Mouse (Mus musculus): ENCODE results near the gene Krtap19-3.

Krtap19-3 gene

GRCm38 (mm10) chr16:88877938-88878337 is at the start of gene Krtap19-3:
Gene Krtap19-3 (minus strand): TSS chr16:88878038.
- DNase-seq (ENCODE audit: low spot score): no peak

DNA sequence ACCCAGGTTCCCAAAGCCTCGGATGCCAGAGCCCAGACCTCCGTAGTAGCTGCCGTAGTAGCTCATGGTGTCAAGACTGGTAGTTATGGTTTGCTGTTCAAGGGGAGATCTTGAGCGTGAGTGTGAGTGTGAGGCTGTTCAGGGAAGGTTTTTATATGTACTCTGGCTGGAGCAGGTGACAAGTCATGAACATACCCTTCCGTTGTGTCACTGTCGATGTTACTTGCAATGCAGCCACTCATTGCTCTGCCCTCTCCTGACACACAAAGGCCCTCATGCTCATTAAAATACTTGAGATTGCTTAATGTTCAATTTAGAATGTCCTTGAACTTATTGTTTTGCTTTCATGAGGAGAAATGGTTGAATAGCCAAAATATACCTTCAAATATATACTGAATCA is 18.5 kb upstream of the Krtap19-3 start, which contains the start of gene Krtap19-5:
Gene Krtap19-5 (minus strand): TSS at position 101 of the 400 bp plus-strand sequence.
- DNase-seq (ENCODE audit: low spot score): no peak

- no peak for DNase-seq (ENCODE audit: low spot score)
Observed at GRCm38 (mm10) chr16:88886870-88887269, 9.0 kb upstream of the Krtap19-3 start.

DNA sequence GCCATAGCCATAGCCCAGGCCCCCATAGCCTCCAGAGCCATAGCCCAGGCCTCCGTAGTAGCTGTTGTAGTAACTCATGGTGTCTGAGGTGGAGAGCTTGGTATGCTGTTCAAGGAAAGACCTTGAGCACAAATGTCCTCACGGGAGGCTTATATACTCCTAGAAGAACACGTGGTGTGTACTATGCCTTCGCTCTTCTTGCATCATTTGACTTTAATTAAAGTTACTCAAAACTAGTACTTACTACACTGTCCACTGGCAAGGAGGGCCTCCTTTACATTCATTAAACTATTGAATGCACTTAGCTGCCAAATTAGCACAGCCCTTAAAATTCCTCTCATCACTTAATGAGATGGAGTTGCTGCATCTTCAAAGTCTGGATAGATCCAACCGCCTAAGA is 7.2 kb upstream of the Krtap19-3 start, which contains the start of gene Krtap19-4:
Gene Krtap19-4 (minus strand): TSS at position 101 of the 400 bp plus-strand sequence.
- no peak for DNase-seq (ENCODE audit: low spot score)

GRCm38 (mm10) chr16:88874169-88874568 is 3.7 kb downstream of the Krtap19-3 start, which contains the start of gene Krtap19-2:
Gene Krtap19-2 (minus strand): TSS chr16:88874269.
- DNase-seq (ENCODE audit: low spot score): no peak

- DNase-seq (ENCODE audit: low spot score): no peak
Observed at GRCm38 (mm10) chr16:88869311-88869710, 8.5 kb downstream of the Krtap19-3 start, which contains the start of gene Krtap19-1. Gene Krtap19-1 (minus strand): TSS chr16:88869411.

DNA sequence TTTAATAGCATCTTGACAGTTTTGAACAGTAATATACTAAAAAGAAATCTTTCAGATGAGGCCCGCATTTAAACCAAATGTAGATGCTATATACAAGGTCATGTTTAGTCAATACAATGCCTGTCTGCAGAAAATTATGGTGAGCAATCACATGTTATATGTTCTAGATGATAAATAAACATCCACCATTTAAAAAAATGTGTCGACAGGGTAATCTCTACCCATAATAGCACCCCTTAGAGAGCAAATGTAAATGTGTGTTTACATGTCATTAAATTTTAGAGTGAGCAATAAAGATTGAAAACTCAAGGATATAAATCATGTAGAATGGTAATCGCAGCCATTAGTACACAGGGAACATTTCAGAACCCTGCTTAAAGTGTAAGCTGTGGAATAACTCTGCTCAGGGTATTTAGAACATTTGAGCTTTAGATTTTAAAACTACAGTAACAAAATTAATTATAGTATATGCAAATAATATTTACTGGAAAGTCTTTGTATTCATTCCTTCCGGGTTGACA is 12.9 kb downstream of the Krtap19-3 start:
- no peak for DNase-seq (ENCODE audit: low spot score)

DNA sequence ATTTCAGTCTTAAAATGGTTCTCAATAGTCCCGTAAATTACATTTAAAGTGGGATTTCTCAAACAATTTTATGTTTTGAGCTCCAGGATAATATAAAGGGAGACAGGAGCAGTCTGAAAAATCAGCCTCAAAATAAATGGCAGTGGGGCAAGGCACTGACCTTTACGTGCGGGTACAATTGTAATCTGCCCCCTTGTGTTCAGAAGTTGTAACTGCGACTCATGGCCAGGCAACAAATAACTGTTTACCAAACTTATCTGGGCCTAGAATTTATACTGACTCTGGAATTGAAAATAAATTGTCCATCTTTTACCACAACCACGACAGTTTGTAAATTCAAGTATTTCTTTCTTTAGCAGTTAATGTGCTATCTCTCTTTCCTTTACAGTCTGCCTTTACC is 26.4 kb downstream of the Krtap19-3 start:
- peak; percentile 33 for DNase-seq (ENCODE audit: low spot score)

GRCm38 (mm10) chr16:88848558-88848957 is 29.3 kb downstream of the Krtap19-3 start:
- DNase-seq (ENCODE audit: low spot score): no peak

DNA sequence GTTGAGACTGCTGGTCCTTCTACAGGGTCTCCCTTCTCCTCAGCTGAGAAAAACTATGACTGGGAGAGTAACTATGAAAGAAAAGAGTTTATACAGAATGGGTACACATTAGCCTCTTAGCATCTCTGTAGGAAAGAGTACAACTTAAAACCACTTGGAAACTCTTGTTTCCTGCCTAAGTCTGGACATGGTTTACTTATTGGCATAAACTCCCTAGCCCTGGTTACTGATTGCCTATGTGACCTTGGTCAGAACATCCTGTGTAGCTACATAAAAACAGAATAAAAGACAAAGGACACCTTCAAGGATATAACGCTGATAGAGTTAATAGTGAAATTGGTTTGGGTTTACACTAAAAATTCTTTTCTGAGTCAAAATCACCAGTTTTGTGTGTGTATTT is 30.5 kb downstream of the Krtap19-3 start:
- DNase-seq (ENCODE audit: low spot score): no peak
